ENCODE assay signal across 9 mouse cellular contexts in genomic region chr9:117902239-117902939, GRCm38 (mm10).
DNase-seq lines count a peak whose midpoint lies in the region; ATAC-seq and TF ChIP-seq lines count a peak whose summit lies in the region.
"Had no signal": no experiment of that assay in that cellular context is flagged by ENCODE, and none has a peak within 500 bp of the region (broad histone marks: within the 10 kb centered on the region; RNA-seq: fewer than 3 reads in every experiment).

No protein-coding gene starts in this region.

- TF ChIP-seq CTCF in lung, postnatal 0 days (IDR thresholded peaks at IDR 0.05) = no peak

- no peak for DNase-seq in kidney, postnatal 10 days
- peak; percentile 8 for DNase-seq in lung, postnatal 0 days (ENCODE audit: low spot score)
- peak; percentile 32 to 48 for DNase-seq in thymus, adult 18-20 months
- DNase-seq in frontal cortex, postnatal 25 days (ENCODE audit: low spot score in 2 of 2) = no peak
- DNase-seq in right cerebral cortex, postnatal 4 days = no peak

- ATAC-seq in kidney, embryonic 15.5 days (replicated peaks; ENCODE audit: low FRiP score) = peak; percentile 29; the same call in 1 of the 2 replicates
- peak; percentile 99 for ATAC-seq in activated CD4-positive, CD25-positive, alpha-beta regulatory T cell, adult 4 months
- ATAC-seq in lung, postnatal 0 days = peak; percentile 37; the same call in 1 of the 2 replicates

- no peaks in the 10 kb centered on the region for H3K9me3 ChIP-seq in kidney, embryonic 15.5 days (replicated peaks)
- H3K9me3 ChIP-seq in lung, postnatal 0 days (ENCODE audit: low read length) = no peaks in the 10 kb centered on the region
- H3K9me3 ChIP-seq: limb, embryonic 15.5 days had no signal

- no peak overlapping the region for H3K9ac ChIP-seq in kidney, embryonic 15.5 days
- H3K9ac ChIP-seq in lung, postnatal 0 days (replicated peaks; ENCODE audit: low read depth) = no peak overlapping the region
- H3K9ac ChIP-seq: forebrain, postnatal 0 days; limb, embryonic 15.5 days had no signal

- H3K27me3 ChIP-seq in kidney, embryonic 15.5 days = no peaks in the 10 kb centered on the region
- H3K27me3 ChIP-seq in lung, postnatal 0 days (replicated peaks; ENCODE audit: insufficient read depth, low read length) = no peaks in the 10 kb centered on the region
- H3K27me3 ChIP-seq: limb, embryonic 15.5 days had no signal

- TF ChIP-seq EP300 in lung, postnatal 0 days (IDR thresholded peaks at IDR 0.05) = no peak

- peaks cover 9% of the 10 kb centered on the region for H3K4me1 ChIP-seq in kidney, embryonic 15.5 days
- no peaks in the 10 kb centered on the region for H3K4me1 ChIP-seq in lung, postnatal 0 days (ENCODE audit: insufficient read depth, low read depth, low read length)
- H3K4me1 ChIP-seq: limb, embryonic 15.5 days had no signal

- H3K36me3 ChIP-seq in kidney, embryonic 15.5 days = no peaks in the 10 kb centered on the region
- no peaks in the 10 kb centered on the region for H3K36me3 ChIP-seq in lung, postnatal 0 days (ENCODE audit: insufficient read depth, low read length)
- H3K36me3 ChIP-seq: limb, embryonic 15.5 days had no signal

- H3K27ac ChIP-seq in kidney, embryonic 15.5 days = no peak overlapping the region
- H3K27ac ChIP-seq in lung, postnatal 0 days (ENCODE audit: low read length) = no peak overlapping the region
- H3K27ac ChIP-seq: limb, embryonic 15.5 days had no signal

- H3K4me3 ChIP-seq in kidney, embryonic 15.5 days (replicated peaks) = no peak overlapping the region
- no peak overlapping the region for H3K4me3 ChIP-seq in lung, postnatal 0 days (ENCODE audit: low read depth, low read length)
- H3K4me3 ChIP-seq: limb, embryonic 15.5 days had no signal

- H3K4me2 ChIP-seq in kidney, embryonic 15.5 days = no peak overlapping the region
- no peak overlapping the region for H3K4me2 ChIP-seq in lung, postnatal 0 days (replicated peaks; ENCODE audit: low read depth, low read length)
- H3K4me2 ChIP-seq: limb, embryonic 15.5 days had no signal

- 81% methylated on average over 20 of the region's 20 CpGs for WGBS in kidney, embryonic 15.5 days
- 68% methylated on average over 20 of the region's 20 CpGs for WGBS in lung, postnatal 0 days

Comparison
In these comparisons a context has a peak if more than half of its experiments do, and no peak if none do; other contexts are left out.
1. ATAC-seq: peak in every context shown above with its lines; median percentile 99 in activated CD4-positive, CD25-positive, alpha-beta regulatory T cell, adult 4 months; 37 in lung, postnatal 0 days; 29 in kidney, embryonic 15.5 days.
2. DNase-seq: peak in lung, postnatal 0 days (single experiment) and thymus, adult 18-20 months (2 of 2); none in kidney, postnatal 10 days (single experiment), frontal cortex, postnatal 25 days (0 of 2) and right cerebral cortex, postnatal 4 days (single experiment).